Mouse (Mus musculus) spleen, adult 2 months (tissue): ENCODE results near the gene Klf13.

Experiments used
- CTCF ChIP-seq: fragments of 200-500 bp; IDR thresholded peaks from 2 replicates; pipeline ENCODE4 v1.5.1; 2011; ENCODE audit warnings: mild to moderate bottlenecking, inconsistent platforms; ENCODE audit not compliant: insufficient read depth, insufficient read length, insufficient replicate concordance; ENCODE audit errors: extremely low read depth
- POLR2A ChIP-seq: fragments of 200-500 bp; IDR thresholded peaks from 2 replicates; pipeline ENCODE4 v1.6.1; 2011; ENCODE audit warnings: low read depth, low read length, inconsistent platforms

GRCm38 (mm10) chr7:63921909-63922562 is 16.7 kb downstream of the Klf13 start:
- no peak for TF ChIP-seq CTCF
- no peak for TF ChIP-seq POLR2A
